Mouse (Mus musculus): Measurements from ENCODE around the gene Limk2.

Limk2 gene

GRCm38 (mm10) chr11:3294641-3295040, 114.3 kb downstream of the Limk2 start:
- DNase-seq = no peak

Data from right cerebral cortex, postnatal 14 days (tissue).